Mouse (Mus musculus): ENCODE measurements at regions not wholly inside any gene's neighbourhood (a gene's known extent, or its start where the extent isn't known, plus 50 kb on each side); places are given as distances from the start of the nearest gene placed in this dataset.

GRCm38 (mm10) chr6:50986270-50986924 lies 332.2 kb upstream of the Npvf start:
- ATAC-seq (replicated peaks; ENCODE audit: insufficient number of reproducible peaks, insufficient read depth, low FRiP score, low read depth) = no peak
- no peaks in the 10 kb centered on the region for H3K27me3 ChIP-seq
- H3K36me3 ChIP-seq = no peaks in the 10 kb centered on the region
- H3K4me3 ChIP-seq = no peak overlapping the region
- no peaks in the 10 kb centered on the region for H3K9me3 ChIP-seq (replicated peaks)
- WGBS = 70% methylated on average over 9 of the region's 9 CpGs
- no peak overlapping the region for H3K27ac ChIP-seq
- no peak overlapping the region for H3K4me2 ChIP-seq
- H3K4me1 ChIP-seq (replicated peaks) = peaks cover 20% of the 10 kb centered on the region
- no peak overlapping the region for H3K9ac ChIP-seq

GRCm38 (mm10) chr6:50988561-50988960 lies 334.3 kb upstream of the Npvf start:
- no peaks in the 10 kb centered on the region for H3K27me3 ChIP-seq
- H3K27ac ChIP-seq = no peak overlapping the region
- no peaks in the 10 kb centered on the region for H3K9me3 ChIP-seq (replicated peaks)
- 75% methylated on average over 3 of the region's 3 CpGs for WGBS
- peaks cover 17% of the 10 kb centered on the region for H3K4me1 ChIP-seq (replicated peaks)
- H3K9ac ChIP-seq = no peak overlapping the region
- H3K4me3 ChIP-seq = no peak overlapping the region
- H3K36me3 ChIP-seq = no peaks in the 10 kb centered on the region
- H3K4me2 ChIP-seq = no peak overlapping the region
- no peak for ATAC-seq (replicated peaks; ENCODE audit: insufficient number of reproducible peaks, insufficient read depth, low FRiP score, low read depth)

- ATAC-seq (replicated peaks; ENCODE audit: insufficient number of reproducible peaks, insufficient read depth, low FRiP score, low read depth) = peak; percentile 83
- Histone ChIP-seq H3K4me3 (no peak overlapping the region), H3K4me2 (no peak overlapping the region), H3K27me3 (no peaks in the 10 kb centered on the region), H3K4me1 (replicated peaks) (peaks cover 10% of the 10 kb centered on the region), H3K9me3 (replicated peaks) (no peaks in the 10 kb centered on the region), H3K36me3 (no peaks in the 10 kb centered on the region), H3K9ac (no peak overlapping the region), H3K27ac (peak overlapping the region; percentile 44)
- 49% methylated on average over 8 of the region's 8 CpGs for WGBS
Measured at GRCm38 (mm10) chr6:50991528-50992125, 337.4 kb upstream of the Npvf start.

GRCm38 (mm10) chr6:50993952-50994351 lies 339.7 kb upstream of the Npvf start:
- Histone ChIP-seq H3K9me3 (replicated peaks) (no peaks in the 10 kb centered on the region), H3K9ac (no peak overlapping the region), H3K36me3 (no peaks in the 10 kb centered on the region), H3K27ac (no peak overlapping the region), H3K4me3 (no peak overlapping the region), H3K4me1 (replicated peaks) (peaks cover 10% of the 10 kb centered on the region), H3K4me2 (no peak overlapping the region), H3K27me3 (no peaks in the 10 kb centered on the region)
- no peak for ATAC-seq (replicated peaks; ENCODE audit: insufficient number of reproducible peaks, insufficient read depth, low FRiP score, low read depth)
- 78% methylated on average over 6 of the region's 6 CpGs for WGBS

- no peak overlapping the region for H3K4me2 ChIP-seq
- ATAC-seq (replicated peaks; ENCODE audit: insufficient number of reproducible peaks, insufficient read depth, low FRiP score, low read depth) = no peak
- no peaks in the 10 kb centered on the region for H3K4me1 ChIP-seq (replicated peaks)
- no peak overlapping the region for H3K27ac ChIP-seq
- H3K9me3 ChIP-seq (replicated peaks) = no peaks in the 10 kb centered on the region
- H3K36me3 ChIP-seq = no peaks in the 10 kb centered on the region
- no peaks in the 10 kb centered on the region for H3K27me3 ChIP-seq
- WGBS = 67% methylated on average over 7 of the region's 7 CpGs
- H3K9ac ChIP-seq = no peak overlapping the region
- H3K4me3 ChIP-seq = no peak overlapping the region
Measured at GRCm38 (mm10) chr6:51002713-51003112, 348.5 kb upstream of the Npvf start.

GRCm38 (mm10) chr6:51006074-51006591 lies 351.9 kb upstream of the Npvf start:
- WGBS = 71% methylated on average over 11 of the region's 11 CpGs
- Histone ChIP-seq H3K27me3 (no peaks in the 10 kb centered on the region), H3K4me3 (no peak overlapping the region), H3K27ac (no peak overlapping the region), H3K9ac (no peak overlapping the region), H3K9me3 (replicated peaks) (no peaks in the 10 kb centered on the region), H3K36me3 (no peaks in the 10 kb centered on the region), H3K4me1 (replicated peaks) (no peaks in the 10 kb centered on the region), H3K4me2 (no peak overlapping the region)
- ATAC-seq (replicated peaks; ENCODE audit: insufficient number of reproducible peaks, insufficient read depth, low FRiP score, low read depth) = no peak

GRCm38 (mm10) chr6:51009526-51010340 lies 355.5 kb upstream of the Npvf start:
- Histone ChIP-seq H3K4me3 (no peak overlapping the region), H3K4me2 (no peak overlapping the region), H3K9ac (no peak overlapping the region), H3K27me3 (no peaks in the 10 kb centered on the region), H3K4me1 (replicated peaks) (peaks cover 8% of the 10 kb centered on the region), H3K36me3 (no peaks in the 10 kb centered on the region), H3K27ac (no peak overlapping the region), H3K9me3 (replicated peaks) (no peaks in the 10 kb centered on the region)
- 64% methylated on average over 14 of the region's 14 CpGs for WGBS
- ATAC-seq (replicated peaks; ENCODE audit: insufficient number of reproducible peaks, insufficient read depth, low FRiP score, low read depth) = no peak

- Histone ChIP-seq H3K9ac (no peak overlapping the region), H3K27ac (no peak overlapping the region), H3K9me3 (replicated peaks) (no peaks in the 10 kb centered on the region), H3K36me3 (no peaks in the 10 kb centered on the region), H3K4me3 (no peak overlapping the region), H3K27me3 (no peaks in the 10 kb centered on the region), H3K4me1 (replicated peaks) (peaks cover 8% of the 10 kb centered on the region), H3K4me2 (no peak overlapping the region)
- 86% methylated on average over 1 of the region's 1 CpGs for WGBS
- ATAC-seq (replicated peaks; ENCODE audit: insufficient number of reproducible peaks, insufficient read depth, low FRiP score, low read depth) = no peak
Measured at GRCm38 (mm10) chr6:51010536-51010935, 356.3 kb upstream of the Npvf start.

GRCm38 (mm10) chr6:51012086-51012830 lies 358.0 kb upstream of the Npvf start:
- 47% methylated on average over 15 of the region's 15 CpGs for WGBS
- Histone ChIP-seq H3K9ac (no peak overlapping the region), H3K4me2 (peak overlapping the region; percentile 23; the same call in 1 of the 2 replicates), H3K9me3 (replicated peaks) (no peaks in the 10 kb centered on the region), H3K4me1 (replicated peaks) (peaks cover 8% of the 10 kb centered on the region), H3K36me3 (no peaks in the 10 kb centered on the region), H3K27me3 (no peaks in the 10 kb centered on the region), H3K27ac (no peak overlapping the region), H3K4me3 (no peak overlapping the region)
- no peak for ATAC-seq (replicated peaks; ENCODE audit: insufficient number of reproducible peaks, insufficient read depth, low FRiP score, low read depth)

GRCm38 (mm10) chr6:51015735-51016134 lies 361.5 kb upstream of the Npvf start:
- H3K27ac ChIP-seq = no peak overlapping the region
- H3K36me3 ChIP-seq = no peaks in the 10 kb centered on the region
- H3K9me3 ChIP-seq (replicated peaks) = no peaks in the 10 kb centered on the region
- WGBS = 69% methylated on average over 2 of the region's 2 CpGs
- H3K9ac ChIP-seq = no peak overlapping the region
- H3K27me3 ChIP-seq = no peaks in the 10 kb centered on the region
- H3K4me3 ChIP-seq = no peak overlapping the region
- no peak for ATAC-seq (replicated peaks; ENCODE audit: insufficient number of reproducible peaks, insufficient read depth, low FRiP score, low read depth)
- no peak overlapping the region for H3K4me2 ChIP-seq
- peaks cover 8% of the 10 kb centered on the region for H3K4me1 ChIP-seq (replicated peaks)

Data from heart, embryonic 15.5 days (tissue).